Mouse (Mus musculus): ENCODE measurements at regions not wholly inside any gene's neighbourhood (a gene's known extent, or its start where the extent isn't known, plus 50 kb on each side); places are given as distances from the start of the nearest gene placed in this dataset.

- ATAC-seq (no peak), DNase-seq (ENCODE audit: low spot score) (peak; percentile 4)
- no peak overlapping the region for H3K4me2 ChIP-seq (replicated peaks; ENCODE audit: low read depth, low read length)
- no peak overlapping the region for H3K4me3 ChIP-seq (ENCODE audit: low read depth, low read length)
- no peaks in the 10 kb centered on the region for H3K4me1 ChIP-seq (ENCODE audit: insufficient read depth, low read depth, low read length)
- 58% methylated on average over 6 of the region's 6 CpGs for WGBS
- H3K27ac ChIP-seq (ENCODE audit: low read length): no peak overlapping the region
- no peaks in the 10 kb centered on the region for H3K9me3 ChIP-seq (ENCODE audit: low read length)
- no peaks in the 10 kb centered on the region for H3K36me3 ChIP-seq (ENCODE audit: insufficient read depth, low read length)
- no peaks in the 10 kb centered on the region for H3K27me3 ChIP-seq (replicated peaks; ENCODE audit: insufficient read depth, low read length)
- H3K9ac ChIP-seq (replicated peaks; ENCODE audit: low read depth): no peak overlapping the region
- no peak for TF ChIP-seq EP300 (IDR thresholded peaks at IDR 0.05)
- no peak for TF ChIP-seq CTCF (IDR thresholded peaks at IDR 0.05)
These were observed 269.9 kb downstream of the Rnf144a start for GRCm38 (mm10) chr12:26145085-26145714.

DNA sequence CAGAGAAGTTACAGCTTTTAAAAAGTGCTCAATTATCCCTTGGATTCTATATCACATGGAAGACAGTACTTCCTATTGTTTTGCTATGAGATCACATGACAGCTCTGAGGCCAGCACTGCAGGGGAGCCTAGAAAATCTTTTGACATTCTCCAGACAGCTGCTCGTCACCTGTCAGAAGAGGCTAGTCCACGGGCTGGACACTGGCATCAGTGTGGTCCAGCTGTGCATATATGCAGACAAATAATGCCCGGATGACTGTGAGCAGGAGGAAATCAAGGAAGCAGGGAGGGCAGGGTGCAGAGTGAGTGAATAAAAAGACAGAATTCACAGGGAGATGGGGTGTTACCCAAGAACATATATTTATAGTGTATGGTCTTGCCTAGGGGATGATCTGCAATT is 270.4 kb downstream of the Rnf144a start:
- Histone ChIP-seq H3K4me3 (ENCODE audit: low read depth, low read length) (no peak overlapping the region), H3K9me3 (ENCODE audit: low read length) (no peaks in the 10 kb centered on the region), H3K27me3 (replicated peaks; ENCODE audit: insufficient read depth, low read length) (no peaks in the 10 kb centered on the region), H3K36me3 (ENCODE audit: insufficient read depth, low read length) (no peaks in the 10 kb centered on the region), H3K9ac (replicated peaks; ENCODE audit: low read depth) (no peak overlapping the region), H3K4me2 (replicated peaks; ENCODE audit: low read depth, low read length) (no peak overlapping the region), H3K27ac (ENCODE audit: low read length) (no peak overlapping the region), H3K4me1 (ENCODE audit: insufficient read depth, low read depth, low read length) (no peaks in the 10 kb centered on the region)
- WGBS: 66% methylated on average over 3 of the region's 3 CpGs
- ATAC-seq: no peak
- DNase-seq (ENCODE audit: low spot score): no peak
- TF ChIP-seq CTCF (IDR thresholded peaks at IDR 0.05): no peak
- TF ChIP-seq EP300 (IDR thresholded peaks at IDR 0.05): no peak

- no peak for DNase-seq (ENCODE audit: low spot score)
- H3K4me1 ChIP-seq (ENCODE audit: insufficient read depth, low read depth, low read length): no peaks in the 10 kb centered on the region
- TF ChIP-seq CTCF (IDR thresholded peaks at IDR 0.05) (no peak), EP300 (IDR thresholded peaks at IDR 0.05) (no peak)
- H3K9me3 ChIP-seq (ENCODE audit: low read length): no peaks in the 10 kb centered on the region
- WGBS: 40% methylated on average over 6 of the region's 6 CpGs
- no peak overlapping the region for H3K27ac ChIP-seq (ENCODE audit: low read length)
- H3K4me2 ChIP-seq (replicated peaks; ENCODE audit: low read depth, low read length): no peak overlapping the region
- H3K9ac ChIP-seq (replicated peaks; ENCODE audit: low read depth): no peak overlapping the region
- ATAC-seq: no peak
- H3K27me3 ChIP-seq (replicated peaks; ENCODE audit: insufficient read depth, low read length): no peaks in the 10 kb centered on the region
- H3K36me3 ChIP-seq (ENCODE audit: insufficient read depth, low read length): no peaks in the 10 kb centered on the region
- no peak overlapping the region for H3K4me3 ChIP-seq (ENCODE audit: low read depth, low read length)
These were observed 271.6 kb downstream of the Rnf144a start for GRCm38 (mm10) chr12:26143411-26143810.

GRCm38 (mm10) chr12:26130811-26131210 is 284.2 kb downstream of the Rnf144a start:
- no peaks in the 10 kb centered on the region for H3K27me3 ChIP-seq (replicated peaks; ENCODE audit: insufficient read depth, low read length)
- H3K9ac ChIP-seq (replicated peaks; ENCODE audit: low read depth): no peak overlapping the region
- no peak overlapping the region for H3K4me3 ChIP-seq (ENCODE audit: low read depth, low read length)
- no peak overlapping the region for H3K4me2 ChIP-seq (replicated peaks; ENCODE audit: low read depth, low read length)
- H3K4me1 ChIP-seq (ENCODE audit: insufficient read depth, low read depth, low read length): no peaks in the 10 kb centered on the region
- DNase-seq (ENCODE audit: low spot score) (no peak), ATAC-seq (no peak)
- H3K9me3 ChIP-seq (ENCODE audit: low read length): no peaks in the 10 kb centered on the region
- no peak for TF ChIP-seq EP300 (IDR thresholded peaks at IDR 0.05)
- TF ChIP-seq CTCF (IDR thresholded peaks at IDR 0.05): no peak
- no peaks in the 10 kb centered on the region for H3K36me3 ChIP-seq (ENCODE audit: insufficient read depth, low read length)
- 90% methylated on average over 8 of the region's 8 CpGs for WGBS
- no peak overlapping the region for H3K27ac ChIP-seq (ENCODE audit: low read length)

DNA sequence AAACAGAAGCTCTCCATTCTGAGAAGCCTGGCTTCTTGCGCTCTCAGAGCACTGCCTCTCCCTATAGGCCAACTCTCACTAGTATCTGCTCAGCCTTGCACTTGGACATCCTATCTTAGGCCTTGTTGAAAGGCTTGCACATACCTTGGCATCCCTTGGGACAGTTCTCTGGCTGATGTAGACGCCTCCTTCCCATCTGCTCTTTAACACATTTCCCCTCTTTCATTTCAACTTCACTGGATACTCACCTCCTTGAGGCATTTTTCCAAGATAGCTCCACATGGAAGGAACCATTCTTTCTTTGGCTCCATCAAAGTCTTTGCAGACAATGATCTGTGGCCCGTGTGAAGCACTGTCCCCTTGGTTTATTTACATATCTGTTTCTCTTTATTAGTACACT is 285.0 kb downstream of the Rnf144a start:
- no peak overlapping the region for H3K9ac ChIP-seq (replicated peaks; ENCODE audit: low read depth)
- no peak for TF ChIP-seq EP300 (IDR thresholded peaks at IDR 0.05)
- TF ChIP-seq CTCF (IDR thresholded peaks at IDR 0.05): no peak
- no peak for DNase-seq (ENCODE audit: low spot score)
- no peak overlapping the region for H3K4me2 ChIP-seq (replicated peaks; ENCODE audit: low read depth, low read length)
- H3K36me3 ChIP-seq (ENCODE audit: insufficient read depth, low read length): no peaks in the 10 kb centered on the region
- no peak overlapping the region for H3K4me3 ChIP-seq (ENCODE audit: low read depth, low read length)
- 78% methylated on average over 3 of the region's 3 CpGs for WGBS
- H3K27me3 ChIP-seq (replicated peaks; ENCODE audit: insufficient read depth, low read length): no peaks in the 10 kb centered on the region
- no peaks in the 10 kb centered on the region for H3K4me1 ChIP-seq (ENCODE audit: insufficient read depth, low read depth, low read length)
- H3K9me3 ChIP-seq (ENCODE audit: low read length): no peaks in the 10 kb centered on the region
- no peak for ATAC-seq
- H3K27ac ChIP-seq (ENCODE audit: low read length): no peak overlapping the region

- no peak for ATAC-seq
- no peaks in the 10 kb centered on the region for H3K4me1 ChIP-seq (ENCODE audit: insufficient read depth, low read depth, low read length)
- 41% methylated on average over 4 of the region's 4 CpGs for WGBS
- H3K9me3 ChIP-seq (ENCODE audit: low read length): no peaks in the 10 kb centered on the region
- TF ChIP-seq EP300 (IDR thresholded peaks at IDR 0.05) (no peak), CTCF (IDR thresholded peaks at IDR 0.05) (no peak)
- H3K36me3 ChIP-seq (ENCODE audit: insufficient read depth, low read length): no peaks in the 10 kb centered on the region
- H3K27me3 ChIP-seq (replicated peaks; ENCODE audit: insufficient read depth, low read length): no peaks in the 10 kb centered on the region
- H3K9ac ChIP-seq (replicated peaks; ENCODE audit: low read depth): no peak overlapping the region
- H3K4me3 ChIP-seq (ENCODE audit: low read depth, low read length): no peak overlapping the region
- H3K27ac ChIP-seq (ENCODE audit: low read length): no peak overlapping the region
- DNase-seq (ENCODE audit: low spot score): no peak
- no peak overlapping the region for H3K4me2 ChIP-seq (replicated peaks; ENCODE audit: low read depth, low read length)
These were observed 285.5 kb downstream of the Rnf144a start for GRCm38 (mm10) chr12:26129511-26129910.

DNA sequence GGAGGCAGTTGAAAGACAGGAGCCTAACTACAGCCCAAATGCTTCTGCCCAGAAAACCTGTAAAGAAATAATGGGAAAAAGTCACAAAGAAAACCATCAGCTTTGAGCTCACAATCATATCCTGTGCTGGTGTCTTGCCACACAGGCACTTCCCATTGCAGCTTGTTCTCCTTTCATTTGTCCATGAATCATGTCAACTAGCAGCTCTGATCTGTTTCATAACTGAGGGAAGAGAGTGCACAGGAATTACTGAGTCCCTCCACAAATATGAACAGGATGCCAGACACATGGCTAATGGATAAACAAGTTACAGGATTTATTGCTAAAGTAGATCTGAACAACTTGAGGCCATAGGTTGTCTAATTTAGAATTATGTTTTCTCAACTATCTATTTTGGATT is 286.2 kb downstream of the Rnf144a start:
- Histone ChIP-seq H3K27ac (ENCODE audit: low read length) (no peak overlapping the region), H3K27me3 (replicated peaks; ENCODE audit: insufficient read depth, low read length) (no peaks in the 10 kb centered on the region), H3K9me3 (ENCODE audit: low read length) (no peaks in the 10 kb centered on the region), H3K4me3 (ENCODE audit: low read depth, low read length) (no peak overlapping the region), H3K4me2 (replicated peaks; ENCODE audit: low read depth, low read length) (no peak overlapping the region), H3K4me1 (ENCODE audit: insufficient read depth, low read depth, low read length) (no peaks in the 10 kb centered on the region), H3K9ac (replicated peaks; ENCODE audit: low read depth) (no peak overlapping the region), H3K36me3 (ENCODE audit: insufficient read depth, low read length) (no peaks in the 10 kb centered on the region)
- TF ChIP-seq CTCF (IDR thresholded peaks at IDR 0.05): no peak
- TF ChIP-seq EP300 (IDR thresholded peaks at IDR 0.05): no peak
- ATAC-seq (no peak), DNase-seq (ENCODE audit: low spot score) (peak; percentile 7)

Data from lung, postnatal 0 days (tissue).